Mouse (Mus musculus) lung, embryonic 16.5 days (tissue): ENCODE data around the gene Cnr2. TPM values are rescaled to one million over a fixed set of nuclear protein-coding genes. Genes with fewer than 3 reads are reported as not detected.

Source experiments
- ATAC-seq: fragments of 200-750 bp; cut with Nextera tagmentation; 2 replicates; pipeline ENCODE4 v1.8.0; 2017; ENCODE audit warnings: low read depth, mild to moderate bottlenecking, moderate library complexity
- H3K27ac ChIP-seq: fragments of 300-500 bp; sonication (generic); 2 replicates; pipeline ENCODE4 v1.5.1; 2014; ENCODE audit warnings: mild to moderate bottlenecking, control low read depth, low read length
- H3K27me3 ChIP-seq: fragments of 300-500 bp; sonication (generic); 2 replicates; pipeline ENCODE4 v1.6.1; 2014; ENCODE audit warnings: low read depth, low read length, mixed read lengths; ENCODE audit not compliant: control insufficient read depth, insufficient read depth
- H3K36me3 ChIP-seq: fragments of 300-500 bp; sonication (generic); 2 replicates; pipeline ENCODE4 v1.6.1; 2014; ENCODE audit warnings: low read length; ENCODE audit not compliant: control insufficient read depth, insufficient read depth
- H3K4me1 ChIP-seq: fragments of 300-500 bp; sonication (generic); replicated peaks from 2 replicates; pipeline ENCODE4 v1.6.1; 2014; ENCODE audit warnings: low read length, mixed read lengths; ENCODE audit not compliant: control insufficient read depth, insufficient read depth
- H3K4me2 ChIP-seq: fragments of 300-500 bp; sonication (generic); 2 replicates; pipeline ENCODE4 v1.6.1; 2014; ENCODE audit warnings: low read depth, low read length, control low read depth
- H3K4me3 ChIP-seq: fragments of 300-500 bp; sonication (generic); 2 replicates; pipeline ENCODE4 v1.5.1; 2014; ENCODE audit warnings: mild to moderate bottlenecking, low read length, control low read depth
- H3K9ac ChIP-seq: fragments of 300-500 bp; sonication (generic); 2 replicates; pipeline ENCODE4 v1.6.1; 2014; ENCODE audit warnings: low read length, control low read depth
- H3K9me3 ChIP-seq: fragments of 300-500 bp; sonication (generic); 2 replicates; pipeline ENCODE4 v1.6.1; 2016; ENCODE audit warnings: low read length; ENCODE audit not compliant: control insufficient read depth
- WGBS: fragments of 180-500 bp; shearing (Covaris S2); extraction: QIAGEN DNeasy Blood & Tissue Kit; methylation state at CpG from one replicate; pipeline ENCODE4 v1.1.7; 2014; 5-methylcytosine and 5-hydroxymethylcytosine counted together
- polyA plus RNA-seq: library from polyadenylated mRNA; unstranded; fragments of >200 nt; fragmentation: Nextera tagmentation; extraction: Ambion mirVana; gene quantifications from 2 replicates; pipeline ENCODE4 v1.2.1, GENCODE M21; 2015

Gene Cnr2
- polyA plus RNA-seq, 1 experiment from 2014 or later: 1.3 TPM

GRCm38 (mm10) chr4:135922190-135922589 lies 27.0 kb downstream of the Cnr2 start:
- Histone ChIP-seq H3K27ac (peak overlapping the region; percentile 75; the same call in 1 of the 2 replicates), H3K9ac (no peak overlapping the region; the same call in 1 of the 2 replicates), H3K4me3 (no peak overlapping the region; the same call in 1 of the 2 replicates), H3K9me3 (no peaks in the 10 kb centered on the region), H3K4me2 (peak overlapping the region; percentile 94), H3K36me3 (no peaks in the 10 kb centered on the region; the same call in 1 of the 2 replicates), H3K27me3 (no peaks in the 10 kb centered on the region), H3K4me1 (peaks cover 7% of the 10 kb centered on the region)
- WGBS: 57% methylated on average over 1 of the region's 1 CpGs
- ATAC-seq: no peak

DNA sequence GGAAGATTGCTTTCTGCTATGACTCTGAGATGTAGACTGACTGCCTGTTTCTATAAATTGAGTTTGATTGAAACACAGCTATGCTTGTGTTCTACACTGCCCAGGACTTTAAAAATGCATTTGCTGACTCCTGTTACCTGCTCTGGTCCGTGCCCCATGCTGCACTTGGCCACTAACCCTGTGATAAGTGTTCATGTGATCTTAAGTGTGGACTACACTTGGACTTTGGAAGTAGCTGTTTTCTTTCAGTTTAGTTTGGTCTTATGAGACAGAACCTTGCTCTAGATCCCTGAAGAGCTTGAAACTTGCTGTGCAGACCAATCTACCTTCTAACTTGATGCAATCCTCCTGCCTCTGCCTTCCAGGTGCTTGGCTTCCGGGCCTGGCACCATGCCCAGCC lies 29.2 kb downstream of the Cnr2 start:
- ATAC-seq: no peak
- H3K4me1 ChIP-seq: peaks cover 7% of the 10 kb centered on the region
- no peak overlapping the region for H3K4me3 ChIP-seq
- no peaks in the 10 kb centered on the region for H3K27me3 ChIP-seq
- 77% methylated on average over 2 of the region's 2 CpGs for whole genome bisulfite sequencing
- H3K9ac ChIP-seq: no peak overlapping the region
- no peak overlapping the region for H3K4me2 ChIP-seq
- H3K27ac ChIP-seq: no peak overlapping the region
- H3K36me3 ChIP-seq: no peaks in the 10 kb centered on the region; the same call in 1 of the 2 replicates
- H3K9me3 ChIP-seq: no peaks in the 10 kb centered on the region

DNA sequence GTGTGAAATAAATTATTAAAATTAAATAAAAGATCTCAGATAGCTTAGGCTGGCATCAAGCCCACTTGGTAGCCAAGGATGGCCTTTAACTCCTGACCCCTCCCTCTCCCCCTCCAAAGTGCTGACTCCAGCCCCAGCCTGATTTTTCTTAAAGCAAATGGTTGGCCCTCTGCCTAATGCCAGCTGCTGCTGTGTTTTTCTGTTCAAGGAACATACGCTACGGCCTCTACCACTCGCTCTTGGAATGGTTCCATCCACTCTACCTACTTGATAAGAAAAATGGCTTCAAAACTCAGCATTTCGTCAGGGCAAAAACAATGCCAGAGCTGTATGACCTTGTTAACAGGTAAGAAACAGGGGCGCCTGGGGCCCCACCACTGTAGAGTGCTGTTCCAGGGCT lies 30.1 kb downstream of the Cnr2 start:
- no peak overlapping the region for H3K9ac ChIP-seq
- H3K36me3 ChIP-seq: no peaks in the 10 kb centered on the region; the same call in 1 of the 2 replicates
- no peaks in the 10 kb centered on the region for H3K9me3 ChIP-seq
- H3K4me2 ChIP-seq: no peak overlapping the region
- ATAC-seq: no peak
- no peak overlapping the region for H3K4me3 ChIP-seq
- no peak overlapping the region for H3K27ac ChIP-seq
- H3K4me1 ChIP-seq: peaks cover 7% of the 10 kb centered on the region
- no peaks in the 10 kb centered on the region for H3K27me3 ChIP-seq
- WGBS: 75% methylated on average over 5 of the region's 5 CpGs

DNA sequence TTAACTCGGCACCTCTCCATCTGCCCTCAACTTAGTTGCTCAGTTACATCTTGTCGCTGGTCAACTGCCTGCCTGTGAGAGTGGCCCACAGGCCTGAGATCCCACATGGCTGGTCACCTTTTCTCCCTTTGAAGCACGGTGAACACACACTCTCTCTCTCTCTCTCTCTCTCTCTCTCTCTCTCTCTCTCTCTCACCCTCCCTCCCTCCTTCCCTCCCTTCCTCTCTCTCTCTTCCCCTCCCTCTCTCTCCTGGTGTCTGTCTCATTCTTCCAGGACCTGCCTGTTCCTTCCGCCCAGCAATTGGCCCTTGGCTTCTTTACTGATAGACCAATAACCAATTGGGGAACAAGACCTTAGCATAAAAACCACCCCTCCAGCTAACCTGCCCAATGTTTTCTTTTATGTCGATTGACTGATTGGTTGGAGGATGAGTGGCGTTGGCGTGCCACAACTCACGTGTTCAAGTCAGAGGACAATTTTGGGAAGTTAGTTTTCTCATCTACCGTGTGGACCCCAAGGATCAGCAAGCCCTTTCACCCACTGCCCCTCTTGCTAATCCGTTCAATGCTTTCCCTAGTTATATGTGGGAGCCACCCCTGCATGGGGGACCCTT lies 31.1 kb downstream of the Cnr2 start:
- Histone ChIP-seq H3K4me1 (peaks cover 7% of the 10 kb centered on the region), H3K27me3 (no peaks in the 10 kb centered on the region), H3K4me3 (no peak overlapping the region), H3K9ac (no peak overlapping the region), H3K4me2 (no peak overlapping the region), H3K36me3 (no peaks in the 10 kb centered on the region; the same call in 1 of the 2 replicates), H3K27ac (no peak overlapping the region), H3K9me3 (no peaks in the 10 kb centered on the region)
- 75% methylated on average over 10 of the region's 10 CpGs for WGBS
- ATAC-seq: no peak

- no peaks in the 10 kb centered on the region; the same call in 1 of the 2 replicates for H3K36me3 ChIP-seq
- H3K4me2 ChIP-seq: no peak overlapping the region
- H3K27me3 ChIP-seq: no peaks in the 10 kb centered on the region
- H3K4me1 ChIP-seq: peaks cover 2% of the 10 kb centered on the region; the same call in 1 of the 2 replicates
- no peak overlapping the region for H3K27ac ChIP-seq
- H3K4me3 ChIP-seq: no peak overlapping the region
- H3K9me3 ChIP-seq: no peaks in the 10 kb centered on the region
- H3K9ac ChIP-seq: no peak overlapping the region
- WGBS: 81% methylated on average over 3 of the region's 3 CpGs
- ATAC-seq: no peak
Measured at GRCm38 (mm10) chr4:135926861-135927260, 31.7 kb downstream of the Cnr2 start.

- H3K36me3 ChIP-seq: no peaks in the 10 kb centered on the region; the same call in 1 of the 2 replicates
- H3K9ac ChIP-seq: no peak overlapping the region
- no peak overlapping the region for H3K4me3 ChIP-seq
- H3K4me1 ChIP-seq: no peaks in the 10 kb centered on the region
- 88% methylated on average over 9 of the region's 9 CpGs for WGBS
- H3K27me3 ChIP-seq: no peaks in the 10 kb centered on the region
- no peaks in the 10 kb centered on the region for H3K9me3 ChIP-seq
- H3K4me2 ChIP-seq: no peak overlapping the region
- no peak for ATAC-seq
- no peak overlapping the region for H3K27ac ChIP-seq
Measured at GRCm38 (mm10) chr4:135928376-135928775, 33.2 kb downstream of the Cnr2 start.

DNA sequence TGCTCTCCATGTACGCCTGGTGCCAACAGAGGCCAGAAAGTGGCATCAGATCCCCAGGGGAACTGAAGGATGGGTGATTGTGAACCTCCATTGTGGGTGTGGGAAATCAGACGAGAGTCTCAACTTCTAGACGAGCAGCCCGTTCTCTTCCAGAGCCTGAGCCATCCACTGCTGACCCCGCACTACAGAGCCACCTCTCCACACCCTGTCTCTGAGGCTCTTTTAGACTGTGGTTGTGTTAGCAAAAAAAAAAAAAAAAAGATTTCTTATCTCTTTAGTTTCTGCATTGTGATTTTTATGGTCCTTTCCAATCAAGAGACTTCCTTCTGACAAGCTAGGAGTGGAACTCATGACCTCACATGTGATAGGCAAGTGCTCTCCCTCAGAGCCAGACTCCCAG lies 34.2 kb downstream of the Cnr2 start:
- H3K27me3 ChIP-seq: no peaks in the 10 kb centered on the region
- H3K36me3 ChIP-seq: peaks cover under 1% of the 10 kb centered on the region; the same call in 1 of the 2 replicates
- no peaks in the 10 kb centered on the region for H3K4me1 ChIP-seq
- ATAC-seq: no peak
- no peaks in the 10 kb centered on the region for H3K9me3 ChIP-seq
- no peak overlapping the region for H3K9ac ChIP-seq
- H3K27ac ChIP-seq: no peak overlapping the region
- H3K4me2 ChIP-seq: no peak overlapping the region
- 90% methylated on average over 5 of the region's 5 CpGs for WGBS
- no peak overlapping the region for H3K4me3 ChIP-seq

DNA sequence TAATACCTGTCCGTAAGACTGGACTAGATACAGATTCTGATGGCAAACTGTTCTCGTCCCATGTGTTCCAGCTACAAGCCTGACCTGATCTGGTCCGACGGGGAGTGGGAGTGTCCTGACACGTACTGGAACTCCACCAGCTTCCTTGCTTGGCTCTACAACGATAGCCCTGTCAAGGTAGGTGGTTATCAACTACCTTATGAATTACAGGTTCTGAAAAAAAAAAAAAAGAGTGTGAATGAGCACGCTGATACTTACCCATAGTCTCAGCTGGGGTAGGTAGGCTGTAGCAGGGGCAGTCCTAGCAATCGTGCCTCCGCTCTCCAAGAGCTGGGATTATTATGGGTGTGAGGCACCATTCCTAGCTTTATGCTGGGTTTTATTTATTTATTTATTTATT lies 34.6 kb downstream of the Cnr2 start:
- Histone ChIP-seq H3K9ac (no peak overlapping the region), H3K27ac (no peak overlapping the region), H3K4me2 (no peak overlapping the region), H3K36me3 (peaks cover 4% of the 10 kb centered on the region; the same call in 1 of the 2 replicates), H3K4me1 (no peaks in the 10 kb centered on the region), H3K4me3 (no peak overlapping the region), H3K27me3 (no peaks in the 10 kb centered on the region), H3K9me3 (no peaks in the 10 kb centered on the region)
- 84% methylated on average over 9 of the region's 9 CpGs for WGBS
- no peak for ATAC-seq

- Histone ChIP-seq H3K4me1 (no peaks in the 10 kb centered on the region), H3K9me3 (no peaks in the 10 kb centered on the region), H3K9ac (no peak overlapping the region), H3K36me3 (peaks cover 4% of the 10 kb centered on the region; the same call in 1 of the 2 replicates), H3K4me3 (no peak overlapping the region), H3K4me2 (no peak overlapping the region), H3K27me3 (no peaks in the 10 kb centered on the region), H3K27ac (no peak overlapping the region)
- 94% methylated on average over 8 of the region's 8 CpGs for WGBS
- no peak for ATAC-seq
Measured at GRCm38 (mm10) chr4:135930239-135930638, 35.0 kb downstream of the Cnr2 start.
